Mouse (Mus musculus) limb, embryonic 13.5 days (tissue): ENCODE measurements at regions not wholly inside any gene's neighbourhood (a gene's known extent, or its start where the extent isn't known, plus 50 kb on each side); places are given as distances from the start of the nearest gene placed in this dataset.

ENCODE experiments used
- ATAC-seq: fragments of 200-750 bp; cut with Nextera tagmentation; 2 replicates; pipeline ENCODE4 v1.8.0; 2017; ENCODE audit warnings: low read depth, moderate number of reproducible peaks, moderate TSS enrichment; ENCODE audit not compliant: low FRiP score
- H3K27ac ChIP-seq: fragments of 300-500 bp; sonication (generic); 2 replicates; pipeline ENCODE4 v1.5.1; 2015; ENCODE audit warnings: inconsistent platforms, mild to moderate bottlenecking, moderate library complexity
- H3K27me3 ChIP-seq: fragments of 300-500 bp; sonication (generic); 2 replicates; pipeline ENCODE4 v1.6.1; 2015; ENCODE audit warnings: mild to moderate bottlenecking, inconsistent platforms
- H3K36me3 ChIP-seq: fragments of 300-500 bp; sonication (generic); 2 replicates; pipeline ENCODE4 v1.6.1; 2015; ENCODE audit warnings: inconsistent platforms, mild to moderate bottlenecking, moderate library complexity
- H3K4me1 ChIP-seq: fragments of 300-500 bp; sonication (generic); 2 replicates; pipeline ENCODE4 v1.6.1; 2015; ENCODE audit warnings: inconsistent platforms
- H3K4me2 ChIP-seq: fragments of 300-500 bp; sonication (generic); replicated peaks from 2 replicates; pipeline ENCODE4 v1.6.1; 2015; ENCODE audit warnings: inconsistent platforms, mild to moderate bottlenecking, moderate library complexity
- H3K4me3 ChIP-seq: fragments of 300-500 bp; sonication (generic); 2 replicates; pipeline ENCODE4 v1.5.1; 2015; ENCODE audit warnings: moderate library complexity, mild to moderate bottlenecking, inconsistent platforms
- H3K9ac ChIP-seq: fragments of 300-500 bp; sonication (generic); 2 replicates; pipeline ENCODE4 v1.6.1; 2015; ENCODE audit warnings: mild to moderate bottlenecking, inconsistent platforms
- H3K9me3 ChIP-seq: fragments of 300-500 bp; sonication (generic); 2 replicates; pipeline ENCODE4 v1.6.1; 2016; ENCODE audit warnings: inconsistent platforms
- WGBS: fragments of 180-500 bp; shearing (Covaris S2); methylation state at CpG from one replicate; pipeline ENCODE4 v1.1.7; 2015; 5-methylcytosine and 5-hydroxymethylcytosine counted together

- no peaks in the 10 kb centered on the region for H3K36me3 ChIP-seq
- no peak overlapping the region for H3K9ac ChIP-seq
- no peaks in the 10 kb centered on the region for H3K27me3 ChIP-seq
- no peaks in the 10 kb centered on the region for H3K4me1 ChIP-seq
- no peak for ATAC-seq
- WGBS, result 69% methylated on average over 8 of the region's 8 CpGs
- no peak overlapping the region for H3K4me2 ChIP-seq
- no peaks in the 10 kb centered on the region for H3K9me3 ChIP-seq
- no peak overlapping the region for H3K27ac ChIP-seq
- H3K4me3 ChIP-seq, result no peak overlapping the region
Observed at GRCm38 (mm10) chr1:76156291-76156690, 610.2 kb downstream of the Slc4a3 start.

GRCm38 (mm10) chr1:76167486-76167885 lies 621.4 kb downstream of the Slc4a3 start:
- peaks cover 7% of the 10 kb centered on the region; the same call in 1 of the 2 replicates for H3K4me1 ChIP-seq
- H3K27ac ChIP-seq, result no peak overlapping the region
- no peak overlapping the region for H3K4me2 ChIP-seq
- H3K4me3 ChIP-seq, result no peak overlapping the region
- 64% methylated on average over 2 of the region's 2 CpGs for WGBS
- no peak for ATAC-seq
- no peaks in the 10 kb centered on the region for H3K36me3 ChIP-seq
- no peaks in the 10 kb centered on the region for H3K27me3 ChIP-seq
- no peak overlapping the region for H3K9ac ChIP-seq
- no peaks in the 10 kb centered on the region for H3K9me3 ChIP-seq

- H3K4me1 ChIP-seq, result peaks cover 10% of the 10 kb centered on the region
- 78% methylated on average over 3 of the region's 3 CpGs for WGBS
- H3K36me3 ChIP-seq, result no peaks in the 10 kb centered on the region
Observed at GRCm38 (mm10) chr1:76181181-76181580, 635.1 kb downstream of the Slc4a3 start.

GRCm38 (mm10) chr1:76194844-76195243 lies 648.8 kb downstream of the Slc4a3 start:
- Histone ChIP-seq H3K4me2 (no peak overlapping the region), H3K4me3 (no peak overlapping the region), H3K9me3 (no peaks in the 10 kb centered on the region), H3K4me1 (peaks cover 17% of the 10 kb centered on the region), H3K36me3 (no peaks in the 10 kb centered on the region), H3K27me3 (0 out of 2 replicates have a peak, but pooled peaks cover 4% of the 10 kb centered on the region), H3K9ac (no peak overlapping the region), H3K27ac (no peak overlapping the region)
- 46% methylated on average over 4 of the region's 4 CpGs for WGBS
- no peak for ATAC-seq

More at GRCm38 (mm10) chr1:76181181-76181580, 635.1 kb downstream of the Slc4a3 start:
- no peaks in the 10 kb centered on the region for H3K27me3 ChIP-seq
- ATAC-seq, result no peak
- H3K9ac ChIP-seq, result no peak overlapping the region
- no peaks in the 10 kb centered on the region for H3K9me3 ChIP-seq
- no peak overlapping the region for H3K4me2 ChIP-seq
- no peak overlapping the region for H3K4me3 ChIP-seq
- H3K27ac ChIP-seq, result no peak overlapping the region

GRCm38 (mm10) chr1:76197651-76198050 lies 651.6 kb downstream of the Slc4a3 start:
- no peak overlapping the region for H3K27ac ChIP-seq
- H3K9me3 ChIP-seq, result no peaks in the 10 kb centered on the region
- peaks cover 25% of the 10 kb centered on the region for H3K4me1 ChIP-seq
- no peak overlapping the region for H3K9ac ChIP-seq
- H3K27me3 ChIP-seq, result no peaks in the 10 kb centered on the region; the same call in 1 of the 2 replicates
- no peaks in the 10 kb centered on the region for H3K36me3 ChIP-seq
- WGBS, result 81% methylated on average over 3 of the region's 3 CpGs
- no peak for ATAC-seq
- H3K4me3 ChIP-seq, result no peak overlapping the region
- H3K4me2 ChIP-seq, result no peak overlapping the region

GRCm38 (mm10) chr1:76200906-76201305 lies 654.8 kb downstream of the Slc4a3 start:
- H3K4me3 ChIP-seq, result no peak overlapping the region
- peaks cover 14% of the 10 kb centered on the region; the same call in 1 of the 2 replicates for H3K4me1 ChIP-seq
- no peak for ATAC-seq
- no peaks in the 10 kb centered on the region; the same call in 1 of the 2 replicates for H3K27me3 ChIP-seq
- WGBS, result 32% methylated on average over 3 of the region's 3 CpGs
- H3K27ac ChIP-seq, result no peak overlapping the region
- H3K9ac ChIP-seq, result no peak overlapping the region
- no peaks in the 10 kb centered on the region for H3K9me3 ChIP-seq
- no peak overlapping the region for H3K4me2 ChIP-seq
- H3K36me3 ChIP-seq, result no peaks in the 10 kb centered on the region

- no peaks in the 10 kb centered on the region for H3K4me1 ChIP-seq
- no peaks in the 10 kb centered on the region for H3K36me3 ChIP-seq
- no peak overlapping the region for H3K4me3 ChIP-seq
- H3K9me3 ChIP-seq, result no peaks in the 10 kb centered on the region
- H3K9ac ChIP-seq, result no peak overlapping the region
- whole genome bisulfite sequencing, result 94% methylated on average over 5 of the region's 5 CpGs
- no peaks in the 10 kb centered on the region for H3K27me3 ChIP-seq
- no peak overlapping the region for H3K4me2 ChIP-seq
- no peak for ATAC-seq
- H3K27ac ChIP-seq, result no peak overlapping the region
Observed at GRCm38 (mm10) chr1:76212486-76212885, 666.4 kb downstream of the Slc4a3 start.

GRCm38 (mm10) chr1:76244721-76245120 lies 698.7 kb downstream of the Slc4a3 start:
- no peak for ATAC-seq
- 73% methylated on average over 3 of the region's 3 CpGs for WGBS

GRCm38 (mm10) chr1:76246181-76246796 lies 700.2 kb downstream of the Slc4a3 start:
- Histone ChIP-seq H3K27ac (no peak overlapping the region), H3K4me2 (no peak overlapping the region), H3K4me3 (no peak overlapping the region), H3K27me3 (no peaks in the 10 kb centered on the region), H3K4me1 (peaks cover 28% of the 10 kb centered on the region), H3K9me3 (no peaks in the 10 kb centered on the region), H3K9ac (no peak overlapping the region), H3K36me3 (no peaks in the 10 kb centered on the region)
- no peak for ATAC-seq
- WGBS, result 40% methylated on average over 8 of the region's 8 CpGs

More at GRCm38 (mm10) chr1:76244721-76245120, 698.7 kb downstream of the Slc4a3 start:
- no peaks in the 10 kb centered on the region for H3K27me3 ChIP-seq
- peaks cover 18% of the 10 kb centered on the region for H3K4me1 ChIP-seq
- no peaks in the 10 kb centered on the region for H3K9me3 ChIP-seq
- no peak overlapping the region for H3K27ac ChIP-seq
- H3K9ac ChIP-seq, result no peak overlapping the region
- H3K36me3 ChIP-seq, result no peaks in the 10 kb centered on the region
- no peak overlapping the region for H3K4me2 ChIP-seq
- no peak overlapping the region for H3K4me3 ChIP-seq

GRCm38 (mm10) chr1:76247126-76247525 lies 701.1 kb downstream of the Slc4a3 start:
- Histone ChIP-seq H3K9me3 (no peaks in the 10 kb centered on the region), H3K9ac (no peak overlapping the region), H3K4me1 (peaks cover 33% of the 10 kb centered on the region), H3K27ac (no peak overlapping the region), H3K4me2 (no peak overlapping the region), H3K4me3 (no peak overlapping the region), H3K36me3 (no peaks in the 10 kb centered on the region), H3K27me3 (no peaks in the 10 kb centered on the region)
- ATAC-seq, result no peak
- 26% methylated on average over 8 of the region's 8 CpGs for WGBS

- ATAC-seq, result no peak
Observed at GRCm38 (mm10) chr1:76258217-76258616, 712.2 kb downstream of the Slc4a3 start.

GRCm38 (mm10) chr1:76276148-76276547 lies 730.1 kb downstream of the Slc4a3 start:
- Histone ChIP-seq H3K9ac (no peak overlapping the region), H3K4me1 (peaks cover 3% of the 10 kb centered on the region; the same call in 1 of the 2 replicates), H3K36me3 (no peaks in the 10 kb centered on the region), H3K27ac (no peak overlapping the region), H3K9me3 (no peaks in the 10 kb centered on the region), H3K4me2 (no peak overlapping the region), H3K4me3 (no peak overlapping the region), H3K27me3 (no peaks in the 10 kb centered on the region)
- no peak for ATAC-seq
- WGBS, result 37% methylated on average over 7 of the region's 7 CpGs

More at GRCm38 (mm10) chr1:76258217-76258616, 712.2 kb downstream of the Slc4a3 start:
- H3K4me1 ChIP-seq, result peaks cover 4% of the 10 kb centered on the region; the same call in 1 of the 2 replicates
- WGBS, result 23% methylated on average over 4 of the region's 4 CpGs
- no peaks in the 10 kb centered on the region for H3K27me3 ChIP-seq
- H3K27ac ChIP-seq, result no peak overlapping the region
- no peaks in the 10 kb centered on the region for H3K9me3 ChIP-seq
- no peaks in the 10 kb centered on the region for H3K36me3 ChIP-seq
- H3K4me3 ChIP-seq, result no peak overlapping the region
- H3K4me2 ChIP-seq, result no peak overlapping the region
- H3K9ac ChIP-seq, result no peak overlapping the region

- Histone ChIP-seq H3K4me1 (peaks cover 3% of the 10 kb centered on the region; the same call in 1 of the 2 replicates), H3K4me2 (no peak overlapping the region), H3K4me3 (no peak overlapping the region), H3K27ac (no peak overlapping the region), H3K9me3 (no peaks in the 10 kb centered on the region), H3K36me3 (no peaks in the 10 kb centered on the region), H3K9ac (no peak overlapping the region), H3K27me3 (no peaks in the 10 kb centered on the region)
- 46% methylated on average over 3 of the region's 3 CpGs for WGBS
- ATAC-seq, result no peak
Observed at GRCm38 (mm10) chr1:76276624-76277023, 730.6 kb downstream of the Slc4a3 start.
